8 mouse cellular contexts compared by ENCODE assay signal in the genomic region with DNA sequence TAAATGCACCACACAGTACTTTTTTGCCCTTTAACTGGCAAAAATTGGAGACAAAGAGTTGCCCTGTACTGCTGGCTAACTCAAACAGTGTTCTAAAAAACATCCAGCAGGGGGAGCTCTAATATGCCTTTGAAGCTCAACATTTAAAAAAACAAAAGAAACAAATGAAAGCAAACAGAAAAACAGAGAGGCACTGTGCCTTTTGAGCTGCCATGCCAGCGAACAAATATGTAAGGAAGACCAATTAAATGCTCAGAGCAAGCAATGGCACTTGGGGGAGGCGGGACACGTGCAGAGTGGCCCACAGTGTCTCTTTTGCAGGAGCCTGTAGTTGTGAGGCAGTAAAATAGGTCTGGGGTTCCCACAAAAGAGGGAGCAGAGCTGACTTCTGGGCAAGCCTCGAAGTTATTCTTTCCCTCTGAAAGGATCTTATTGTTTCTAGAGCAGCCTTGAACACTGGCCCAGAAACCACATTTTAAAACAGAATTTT. TPM values are rescaled to one million over a fixed set of nuclear protein-coding genes. Genes with fewer than 3 reads are reported as not detected.
A peak's percentile ranks its signal among the peaks of the same experiment; 100 is the strongest.
DNase-seq lines count a peak whose midpoint lies in the region; ATAC-seq and TF ChIP-seq lines count a peak whose summit lies in the region.

No protein-coding gene starts in this region.

- no peaks in the 10 kb centered on the region for H3K9me3 ChIP-seq in midbrain, embryonic 12.5 days
- H3K9me3 ChIP-seq in stomach, postnatal 0 days (ENCODE audit: control insufficient read depth, low read length): no peaks in the 10 kb centered on the region

- no peak for TF ChIP-seq EP300 in stomach, postnatal 0 days (optimal IDR thresholded peaks at IDR 0.05)

- no peaks in the 10 kb centered on the region for H3K27me3 ChIP-seq in midbrain, embryonic 12.5 days
- H3K27me3 ChIP-seq in stomach, postnatal 0 days (ENCODE audit: control insufficient read depth, insufficient read depth, low read length): no peaks in the 10 kb centered on the region

- intact Hi-C loops in left cerebral cortex, postnatal 36 days (cut with DNase I): loop anchor here (2.0 kb wide), 1 partner anchor 313 kb away; no protein-coding TSS in a partner anchor

- H3K4me1 ChIP-seq in midbrain, embryonic 12.5 days: peaks cover 26% of the 10 kb centered on the region
- peaks cover 8% of the 10 kb centered on the region; the same call in 1 of the 2 replicates for H3K4me1 ChIP-seq in stomach, postnatal 0 days (replicated peaks; ENCODE audit: control insufficient read depth, insufficient read depth)

- H3K27ac ChIP-seq in midbrain, embryonic 12.5 days (replicated peaks): peak overlapping the region; percentile 69
- H3K27ac ChIP-seq in stomach, postnatal 0 days (replicated peaks): peak overlapping the region; percentile 0

- ATAC-seq in midbrain, embryonic 12.5 days (ENCODE audit: low FRiP score, low read depth): peak; percentile 87
- peak; percentile 67; the same call in 1 of the 2 replicates for ATAC-seq in stomach, postnatal 0 days (ENCODE audit: low FRiP score, low TSS enrichment)

- peak; percentile 87 for TF ChIP-seq CTCF in stomach, postnatal 0 days (IDR thresholded peaks at IDR 0.05; ENCODE audit: low read depth)

- peak overlapping the region; percentile 32 for H3K4me2 ChIP-seq in midbrain, embryonic 12.5 days (replicated peaks)
- peak overlapping the region; percentile 2; the same call in 1 of the 2 replicates for H3K4me2 ChIP-seq in stomach, postnatal 0 days (replicated peaks; ENCODE audit: low read depth)

- DNase-seq in 3134 (ENCODE audit: extremely low read depth, insufficient read length, low spot score): peak; percentile 37
- DNase-seq in T-cell, adult 2 months (ENCODE audit: low spot score): peak; percentile 58
- DNase-seq in embryo, embryonic 11 days: peak; percentile 91
- peak; percentile 30 to 45 for DNase-seq in gastrocnemius, postnatal 4 days (ENCODE audit: low spot score in 2 of 2)
- DNase-seq in kidney, adult 11 months: peak; percentile 17
- DNase-seq in left cerebral cortex, postnatal 36 days (ENCODE audit: low spot score in 2 of 2): peak; percentile 48 to 58
- peak; percentile 31 for DNase-seq in stomach, postnatal 0 days (ENCODE audit: low spot score)

- no peak overlapping the region for H3K4me3 ChIP-seq in midbrain, embryonic 12.5 days
- no peak overlapping the region for H3K4me3 ChIP-seq in stomach, postnatal 0 days (ENCODE audit: low read depth, low read length)

- 6% methylated on average over 4 of the region's 4 CpGs for WGBS in midbrain, embryonic 12.5 days
- WGBS in stomach, postnatal 0 days: 6% methylated on average over 4 of the region's 4 CpGs

- H3K9ac ChIP-seq in midbrain, embryonic 12.5 days (replicated peaks): 0 out of 2 replicates have a peak overlapping the region, but pooled peaks have one; percentile 16
- no peak overlapping the region; the same call in 1 of the 2 replicates for H3K9ac ChIP-seq in stomach, postnatal 0 days (ENCODE audit: low read length)

- no peaks in the 10 kb centered on the region for H3K36me3 ChIP-seq in midbrain, embryonic 12.5 days
- H3K36me3 ChIP-seq in stomach, postnatal 0 days (ENCODE audit: control insufficient read depth, insufficient read depth, low read length): no peaks in the 10 kb centered on the region

RNA-seq across cellular contexts. Expression of gene 4930558K02Rik, which starts 20.5 kb away (rescaled TPM):
- under 1 TPM in 1 of 2 experiments, not detected in 1; 0.29 TPM for total RNA-seq in gastrocnemius, postnatal 4 days (2021)
- not detected for total RNA-seq in left cerebral cortex, postnatal 36 days (2021)
- polyA plus RNA-seq in midbrain, embryonic 12.5 days (2016; fragmentation: Nextera tagmentation; extraction: Ambion mirVana): not detected in 2 replicates
- polyA plus RNA-seq in stomach, postnatal 0 days (2015; fragmentation: Nextera tagmentation; extraction: Ambion mirVana): not detected in 2 replicates

RNA-seq across cellular contexts. Expression of gene Pigc, which starts 30.9 kb away (rescaled TPM):
- 10 to 100 TPM; 18.8 to 21.0 TPM for total RNA-seq in gastrocnemius, postnatal 4 days (2021)
- total RNA-seq in left cerebral cortex, postnatal 36 days (2021): 10 to 100 TPM; 12.3 to 16.9 TPM
- polyA plus RNA-seq in midbrain, embryonic 12.5 days (2016; fragmentation: Nextera tagmentation; extraction: Ambion mirVana): 32.7 and 34.9 TPM in 2 replicates
- 29.5 and 29.9 TPM in 2 replicates for polyA plus RNA-seq in stomach, postnatal 0 days (2015; fragmentation: Nextera tagmentation; extraction: Ambion mirVana)

Comparison
In these comparisons a context has a peak if more than half of its experiments do, and no peak if none do; other contexts are left out.
1. DNase-seq: peak in every context shown above with its lines; median percentile 91 in embryo, embryonic 11 days; 58 in T-cell, adult 2 months; 53 in left cerebral cortex, postnatal 36 days; 38 in gastrocnemius, postnatal 4 days; 37 in 3134; 31 in stomach, postnatal 0 days; 17 in kidney, adult 11 months.